ENCODE assay signal across 9 mouse cellular contexts in genomic region chr1:121419084-121419483, GRCm38 (mm10). TPM values are rescaled to one million over a fixed set of nuclear protein-coding genes. Genes with fewer than 3 reads are reported as not detected.
A peak's percentile ranks its signal among the peaks of the same experiment; 100 is the strongest.
DNase-seq lines count a peak whose midpoint lies in the region; ATAC-seq and TF ChIP-seq lines count a peak whose summit lies in the region.
"Had no signal": no experiment of that assay in that cellular context is flagged by ENCODE, and none has a peak within 500 bp of the region (broad histone marks: within the 10 kb centered on the region; RNA-seq: fewer than 3 reads in every experiment).

No protein-coding gene starts in this region.

- no peak for ATAC-seq in cerebellum, adult (ENCODE audit: insufficient number of reproducible peaks, low FRiP score, low TSS enrichment)
- no peak for ATAC-seq in erythroid progenitor cell, adult 5-6 weeks (replicated peaks; ENCODE audit: low FRiP score, poor library complexity, severe bottlenecking)

- no peaks in the 10 kb centered on the region for H3K36me3 ChIP-seq in ES-Bruce4 (ENCODE audit: control insufficient read depth, insufficient read depth, low read length, poor library complexity, severe bottlenecking)
- H3K36me3 ChIP-seq: limb, embryonic 15.5 days had no signal

- peak; percentile 20 for TF ChIP-seq CTCF in ES-Bruce4 (IDR thresholded peaks at IDR 0.05; ENCODE audit: low read depth, low read length)

- H3K9ac ChIP-seq in ES-Bruce4 (ENCODE audit: low read depth, poor library complexity, severe bottlenecking): no peak overlapping the region
- H3K9ac ChIP-seq: limb, embryonic 15.5 days had no signal

- no peak overlapping the region for H3K4me3 ChIP-seq in ES-Bruce4 (ENCODE audit: low read depth, low read length)
- H3K4me3 ChIP-seq: limb, embryonic 15.5 days had no signal

- no peak for TF ChIP-seq EP300 in ES-Bruce4 (IDR thresholded peaks at IDR 0.05; ENCODE audit: insufficient read depth, low read depth, low read length)

- DNase-seq in cerebellum, adult 18-20 months: peak; percentile 13 to 38
- DNase-seq in left cerebral cortex, adult 18-20 months (ENCODE audit: low spot score in 2 of 2): peak; percentile 50 to 51
- no peak for DNase-seq in left cerebral cortex, postnatal 36 days (ENCODE audit: low spot score in 2 of 2)
- DNase-seq in kidney, postnatal 10 days: peak; percentile 65
- no peak for DNase-seq in cerebellum, adult 9-11 months

- no peak for TF ChIP-seq POLR2A in ES-Bruce4 (IDR thresholded peaks at IDR 0.05; ENCODE audit: insufficient read depth, low read length)

- no peaks in the 10 kb centered on the region for H3K27me3 ChIP-seq in ES-Bruce4 (ENCODE audit: control insufficient read depth, insufficient read depth, low read length, poor library complexity, severe bottlenecking)
- H3K27me3 ChIP-seq: limb, embryonic 15.5 days had no signal

- H3K4me1 ChIP-seq in ES-Bruce4 (ENCODE audit: control insufficient read depth, insufficient read depth, low read length): no peaks in the 10 kb centered on the region
- H3K4me1 ChIP-seq: limb, embryonic 15.5 days had no signal

- intact Hi-C loops in left cerebral cortex, postnatal 36 days (cut with DNase I): loop anchor here (5.0 kb wide), 1 partner anchor 832 kb away; no protein-coding TSS in a partner anchor

- no peak overlapping the region for H3K27ac ChIP-seq in ES-Bruce4 (ENCODE audit: insufficient read depth, low read length)
- H3K27ac ChIP-seq: limb, embryonic 15.5 days had no signal

- no peaks in the 10 kb centered on the region for H3K9me3 ChIP-seq in ES-Bruce4 (replicated peaks; ENCODE audit: control insufficient read depth, insufficient read depth, low read length, poor library complexity, severe bottlenecking)
- H3K9me3 ChIP-seq: limb, embryonic 15.5 days had no signal

RNA-seq across cellular contexts. Expression of gene Ccdc93, which starts 11.8 kb away (rescaled TPM):
- total RNA-seq in left cerebral cortex, adult 18-20 months (2021): 10 to 100 TPM; 23.6 to 27.2 TPM
- 10 to 100 TPM; 17.2 to 25.1 TPM for total RNA-seq in left cerebral cortex, postnatal 36 days (2021)
- polyA plus RNA-seq in ES-Bruce4 (2011; ENCODE audit: insufficient read depth, insufficient read length, low read depth, missing spikeins): 18.3 and 21.9 TPM in 2 replicates
- total RNA-seq in erythroid progenitor cell, adult 5-6 weeks (2015; ENCODE audit: low replicate concordance): 1.7 and 1.8 TPM in 2 replicates
- 2.1 and 4.4 TPM in 2 replicates for total RNA-seq in erythroid progenitor cell, adult 5-6 weeks (2017; ENCODE audit: low replicate concordance)

Comparison
In these comparisons a context has a peak if more than half of its experiments do, and no peak if none do; other contexts are left out.
1. DNase-seq: peak in cerebellum, adult 18-20 months (2 of 2), left cerebral cortex, adult 18-20 months (2 of 2) and kidney, postnatal 10 days (single experiment); none in left cerebral cortex, postnatal 36 days (0 of 2) and cerebellum, adult 9-11 months (single experiment).